Mouse (Mus musculus): Measurements from ENCODE around the gene Zfp763. TPM values are rescaled to one million over a fixed set of nuclear protein-coding genes. Genes with fewer than 3 reads are reported as not detected.

Zfp763 gene
- 9.6 TPM for polyA plus RNA-seq (2014; fragmentation: Illumina TruSeq; extraction: RNeasy Lipid Tissue Mini Kit (QIAGEN cat#74804); ENCODE audit: low replicate concordance)

DNA sequence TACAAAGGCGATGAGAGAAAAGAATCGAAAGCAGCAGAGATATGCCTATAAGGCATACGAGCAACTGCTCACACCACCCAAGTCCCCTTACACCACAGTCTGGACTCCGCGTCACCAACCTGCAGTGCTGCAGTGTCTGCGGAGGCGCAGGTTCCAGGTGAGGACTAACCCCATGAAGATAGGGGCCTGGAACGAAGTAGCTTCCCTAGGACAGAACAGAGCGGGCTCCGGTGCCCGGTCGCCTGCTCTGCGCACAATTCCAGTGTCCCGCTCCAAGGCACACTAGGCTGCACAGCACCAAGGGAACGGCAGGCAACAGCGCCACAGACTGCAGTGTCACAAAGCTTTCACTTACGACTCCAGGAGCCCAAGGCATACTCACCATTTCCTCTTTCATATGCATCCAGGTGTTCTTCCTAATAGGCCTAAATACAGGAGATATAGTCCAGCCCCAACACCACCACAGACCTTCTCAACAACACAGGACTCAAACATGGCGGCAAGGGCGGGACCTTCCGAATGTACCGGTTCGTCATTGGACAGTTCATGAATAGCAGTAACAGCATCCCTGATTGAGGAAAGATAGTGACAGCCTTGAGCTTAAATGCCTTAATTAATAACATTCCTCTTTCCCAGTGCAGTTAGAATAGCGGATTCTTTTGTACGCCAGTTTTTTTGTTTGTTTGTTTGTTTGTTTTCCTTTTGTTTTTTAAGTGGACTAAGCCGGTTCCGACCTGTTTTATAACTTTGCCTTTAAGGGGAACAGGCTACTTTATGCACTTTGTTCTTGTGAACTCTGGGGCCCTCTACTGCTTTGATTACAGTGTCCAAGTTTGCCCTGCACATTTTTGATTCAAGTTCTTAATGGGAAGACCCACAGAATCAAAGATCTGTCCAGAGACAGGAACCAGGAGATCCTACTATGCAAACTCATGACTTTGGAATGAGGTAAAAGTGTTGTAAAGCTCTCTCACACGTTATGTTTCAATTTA lies at the start of gene Zfp763:
TSS of gene Zfp763 (minus strand) at position 503 of the 992 bp plus-strand sequence.

DNA sequence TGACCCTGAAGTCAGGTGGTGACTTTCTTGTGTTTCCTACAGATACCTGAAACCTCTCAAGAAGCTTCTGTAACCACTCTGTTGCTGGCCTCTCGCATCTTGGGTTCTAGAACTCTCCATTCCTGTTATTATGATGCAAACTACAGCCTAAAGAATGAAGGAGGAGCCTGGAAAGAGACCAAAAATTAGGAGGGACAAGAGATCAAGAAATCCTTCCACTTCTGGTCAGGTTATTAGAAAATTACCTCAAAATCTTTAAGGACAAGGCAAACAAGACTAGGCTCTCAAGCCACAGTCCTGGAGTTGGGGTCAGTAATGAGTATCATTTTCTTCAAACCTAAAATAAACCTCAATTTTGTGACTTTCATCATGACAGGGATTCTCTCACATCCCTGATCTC lies 34.8 kb upstream of the Zfp763 start, which contains the start of gene 4921501E09Rik:
TSS of gene 4921501E09Rik (minus strand) at position 101 of the 400 bp plus-strand sequence.

GRCm38 (mm10) chr17:32992699-32993474 lies 40.3 kb downstream of the Zfp763 start, which contains the start of gene Zfp952:
Gene Zfp952, plus strand, starts transcription at chr17:32993129.

Other genes starting within 250 kb of the Zfp763 start
- gene Zfp871, start 245.1 kb downstream of the Zfp763 start, polyA plus RNA-seq (2014; fragmentation: Illumina TruSeq; extraction: RNeasy Lipid Tissue Mini Kit (QIAGEN cat#74804); ENCODE audit: low replicate concordance), result 68.8 TPM
- gene Zfp811, start 223.5 kb downstream of the Zfp763 start, polyA plus RNA-seq (2014; fragmentation: Illumina TruSeq; extraction: RNeasy Lipid Tissue Mini Kit (QIAGEN cat#74804); ENCODE audit: low replicate concordance), result 2.3 TPM
- gene Zfp799, start 203.1 kb downstream of the Zfp763 start, polyA plus RNA-seq (2014; fragmentation: Illumina TruSeq; extraction: RNeasy Lipid Tissue Mini Kit (QIAGEN cat#74804); ENCODE audit: low replicate concordance), result 15.7 TPM
- gene Zfp870, start 141.8 kb downstream of the Zfp763 start, polyA plus RNA-seq (2014; fragmentation: Illumina TruSeq; extraction: RNeasy Lipid Tissue Mini Kit (QIAGEN cat#74804); ENCODE audit: low replicate concordance), result 12.1 TPM
- gene Cyp4f14, start 116.1 kb downstream of the Zfp763 start, polyA plus RNA-seq (2014; fragmentation: Illumina TruSeq; extraction: RNeasy Lipid Tissue Mini Kit (QIAGEN cat#74804); ENCODE audit: low replicate concordance), result 371 TPM
- 20.6 TPM for gene Cyp4f13, start 86.0 kb downstream of the Zfp763 start, polyA plus RNA-seq (2014; fragmentation: Illumina TruSeq; extraction: RNeasy Lipid Tissue Mini Kit (QIAGEN cat#74804); ENCODE audit: low replicate concordance)
- gene Zfp472, start 67.6 kb downstream of the Zfp763 start, polyA plus RNA-seq (2014; fragmentation: Illumina TruSeq; extraction: RNeasy Lipid Tissue Mini Kit (QIAGEN cat#74804); ENCODE audit: low replicate concordance), result 25.8 TPM
- gene Zfp952, start 40.3 kb downstream of the Zfp763 start, polyA plus RNA-seq (2014; fragmentation: Illumina TruSeq; extraction: RNeasy Lipid Tissue Mini Kit (QIAGEN cat#74804); ENCODE audit: low replicate concordance), result 22.3 TPM
- not detected for gene 4921501E09Rik, start 34.7 kb upstream of the Zfp763 start, polyA plus RNA-seq (2014; fragmentation: Illumina TruSeq; extraction: RNeasy Lipid Tissue Mini Kit (QIAGEN cat#74804); ENCODE audit: low replicate concordance)
- gene Zfp563, start 55.9 kb upstream of the Zfp763 start, polyA plus RNA-seq (2014; fragmentation: Illumina TruSeq; extraction: RNeasy Lipid Tissue Mini Kit (QIAGEN cat#74804); ENCODE audit: low replicate concordance), result 15.7 TPM
- gene Morc2b, start 106.3 kb upstream of the Zfp763 start, polyA plus RNA-seq (2014; fragmentation: Illumina TruSeq; extraction: RNeasy Lipid Tissue Mini Kit (QIAGEN cat#74804); ENCODE audit: low replicate concordance), result not detected
- gene Olfr55, start 135.0 kb upstream of the Zfp763 start, polyA plus RNA-seq (2014; fragmentation: Illumina TruSeq; extraction: RNeasy Lipid Tissue Mini Kit (QIAGEN cat#74804); ENCODE audit: low replicate concordance), result not detected
- not detected for gene Olfr239, start 157.9 kb upstream of the Zfp763 start, polyA plus RNA-seq (2014; fragmentation: Illumina TruSeq; extraction: RNeasy Lipid Tissue Mini Kit (QIAGEN cat#74804); ENCODE audit: low replicate concordance)
- gene Olfr1564, start 188.3 kb upstream of the Zfp763 start, polyA plus RNA-seq (2014; fragmentation: Illumina TruSeq; extraction: RNeasy Lipid Tissue Mini Kit (QIAGEN cat#74804); ENCODE audit: low replicate concordance), result not detected
- 30.9 TPM for gene Zfp955a, start 221.7 kb upstream of the Zfp763 start, polyA plus RNA-seq (2014; fragmentation: Illumina TruSeq; extraction: RNeasy Lipid Tissue Mini Kit (QIAGEN cat#74804); ENCODE audit: low replicate concordance)
- not detected for gene Olfr63, start 231.3 kb upstream of the Zfp763 start, polyA plus RNA-seq (2014; fragmentation: Illumina TruSeq; extraction: RNeasy Lipid Tissue Mini Kit (QIAGEN cat#74804); ENCODE audit: low replicate concordance)

Data from small intestine, adult 10 weeks (tissue).